Mouse (Mus musculus): ENCODE measurements around the gene Slc16a6.

- no peak for TF ChIP-seq USF1 (IDR thresholded peaks at IDR 0.05; ENCODE audit: low read depth)
- TF ChIP-seq TCF3 (IDR thresholded peaks at IDR 0.05; ENCODE audit: insufficient read length, low read depth), result no peak
- TF ChIP-seq MAX (IDR thresholded peaks at IDR 0.05; ENCODE audit: low read depth), result no peak
- TF ChIP-seq POLR2A (IDR thresholded peaks at IDR 0.05; ENCODE audit: insufficient read length, low read depth), result no peak
- no peak for TF ChIP-seq REST (IDR thresholded peaks at IDR 0.05; ENCODE audit: insufficient read depth, insufficient read length)
Observed at GRCm38 (mm10) chr11:109422263-109422662, 51.1 kb downstream of the Slc16a6 start.

Data from myocyte (in vitro differentiated cells).